Mouse (Mus musculus): ENCODE measurements around the gene Irak2.
A peak's percentile ranks its signal among the peaks of the same experiment; 100 is the strongest.
"Not testable (repeated sequence)": the region's sequence is repeated elsewhere in the genome, so short reads cannot be mapped to it uniquely, and the experiment has no call there.

The Irak2 gene

GRCm38 (mm10) chr6:113667611-113668122 lies 29.4 kb downstream of the Irak2 start:
- DNase-seq (ENCODE audit: low read depth, low spot score), result peak; percentile 9

GRCm38 (mm10) chr6:113668287-113669154 lies 30.3 kb downstream of the Irak2 start:
- peak; percentile 14 for DNase-seq (ENCODE audit: low read depth, low spot score)

DNA sequence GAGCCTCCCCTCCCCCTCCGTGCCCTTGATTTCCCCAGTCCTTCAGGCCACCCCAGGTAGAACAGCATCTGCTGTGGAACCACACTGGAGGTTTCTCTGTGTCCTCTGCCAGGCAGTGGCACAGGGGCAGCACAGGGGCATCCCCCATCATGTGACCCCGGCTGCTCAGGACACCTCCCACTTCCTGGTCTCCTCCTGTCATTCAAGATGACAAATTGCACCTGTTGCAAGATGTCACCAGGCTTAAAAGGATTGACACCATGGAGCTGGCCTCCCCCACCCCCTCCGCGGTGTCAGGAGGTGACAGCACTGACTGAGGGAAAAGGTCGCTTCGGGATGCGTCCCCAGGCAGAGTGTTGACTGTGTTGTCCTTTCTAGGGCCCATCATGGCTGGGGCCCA lies 31.6 kb downstream of the Irak2 start:
- DNase-seq (ENCODE audit: low read depth, low spot score), result no peak

- not testable (repeated sequence) for DNase-seq (ENCODE audit: low read depth, low spot score)
These were observed 33.8 kb downstream of the Irak2 start for GRCm38 (mm10) chr6:113672029-113672428.

- no peak for DNase-seq (ENCODE audit: low read depth, low spot score)
These were observed 34.7 kb downstream of the Irak2 start for GRCm38 (mm10) chr6:113672989-113673388.

GRCm38 (mm10) chr6:113675234-113675633 lies 37.0 kb downstream of the Irak2 start:
- peak; percentile 92 for DNase-seq (ENCODE audit: low read depth, low spot score)

GRCm38 (mm10) chr6:113675991-113676390 lies 37.7 kb downstream of the Irak2 start:
- no peak for DNase-seq (ENCODE audit: low read depth, low spot score)

DNA sequence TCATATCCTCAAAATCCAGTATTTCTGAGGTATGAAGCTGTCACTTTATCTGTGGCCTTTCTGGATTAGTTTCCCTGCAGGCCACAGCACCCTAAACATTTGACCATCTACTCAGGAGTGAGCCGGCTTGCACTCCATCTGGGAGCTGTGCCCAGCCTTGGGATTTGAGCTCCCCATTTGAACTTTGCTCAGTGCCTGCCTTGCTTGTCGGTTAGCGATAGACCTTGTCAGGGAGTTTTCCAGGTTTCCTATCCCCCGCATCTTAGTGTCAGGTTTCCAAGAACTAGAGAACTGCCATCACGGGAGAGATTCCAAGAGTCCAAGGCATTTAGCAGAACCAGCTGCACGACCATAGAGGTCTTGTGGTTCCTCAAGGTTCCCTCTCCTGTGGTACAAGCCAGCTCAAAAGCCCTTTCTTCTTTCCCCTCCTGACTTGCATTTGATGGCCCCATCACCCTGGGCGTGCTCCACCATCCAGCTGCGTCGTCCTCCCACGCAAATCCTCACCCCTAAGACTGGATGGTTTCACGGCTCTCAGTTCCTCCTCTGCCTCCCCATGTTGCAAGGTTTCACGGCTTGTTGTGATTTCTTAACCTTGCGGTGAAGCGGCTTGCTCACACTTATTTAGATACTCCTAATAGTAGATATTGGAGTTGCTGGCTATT lies 38.9 kb downstream of the Irak2 start:
- peak; percentile 39 for DNase-seq (ENCODE audit: low read depth, low spot score)

DNA sequence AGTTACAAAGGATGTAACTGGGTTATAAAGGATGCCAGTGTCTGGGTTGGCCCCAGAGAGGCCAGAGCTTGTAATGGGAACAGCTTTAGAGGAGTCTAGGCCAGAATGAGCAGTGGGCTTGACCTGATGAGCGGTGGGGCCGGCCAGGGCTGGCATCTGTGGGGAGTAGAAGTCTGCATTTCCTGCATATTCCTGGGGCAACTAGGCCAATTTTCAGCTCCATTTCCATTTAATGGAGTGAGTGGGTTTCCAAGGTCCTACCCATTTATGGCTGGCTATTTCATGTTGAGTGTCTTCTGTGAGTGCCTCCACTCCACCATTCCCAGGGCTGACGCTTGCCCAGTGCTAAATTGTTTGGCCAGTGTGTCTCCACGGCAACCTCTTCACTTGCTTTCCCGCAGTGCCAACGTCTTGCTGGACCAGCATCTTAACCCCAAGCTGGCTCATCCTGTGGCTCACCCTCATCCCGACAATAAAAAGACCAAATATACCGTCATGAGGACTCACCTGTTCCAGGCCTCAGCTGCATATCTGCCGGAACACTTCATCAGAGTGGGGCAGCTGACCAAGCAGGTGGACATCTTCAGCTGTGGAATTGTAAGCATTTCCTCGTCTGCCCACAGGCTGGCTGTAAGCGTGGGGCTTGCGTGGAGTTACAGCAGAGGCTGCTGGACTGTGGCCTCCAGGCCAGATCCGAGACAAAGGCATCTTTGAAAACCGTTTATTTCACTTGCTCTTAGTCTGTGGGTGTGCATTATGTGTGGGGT lies 40.2 kb downstream of the Irak2 start:
- DNase-seq (ENCODE audit: low read depth, low spot score), result no peak

GRCm38 (mm10) chr6:113679993-113680566 lies 41.8 kb downstream of the Irak2 start:
- DNase-seq (ENCODE audit: low read depth, low spot score), result no peak

DNA sequence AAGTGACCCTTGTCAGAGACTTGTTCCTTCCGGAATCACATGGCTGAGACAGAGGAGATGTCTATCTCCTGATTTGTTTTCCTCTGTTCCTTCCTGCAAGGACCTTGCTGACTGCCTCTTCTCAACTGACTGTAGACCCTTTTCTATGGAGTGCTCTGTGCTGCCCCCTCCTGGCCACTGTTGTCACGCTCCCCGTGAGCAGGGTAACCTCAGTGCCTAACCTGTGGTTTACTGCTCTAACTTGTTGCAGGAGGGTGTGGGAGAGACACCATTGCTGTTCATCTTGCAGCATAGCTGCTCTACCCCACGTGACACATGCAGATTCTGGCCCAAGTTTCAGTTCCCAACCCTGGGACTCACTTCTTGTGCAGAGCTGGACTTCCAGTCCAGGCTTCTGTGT lies 43.0 kb downstream of the Irak2 start:
- DNase-seq (ENCODE audit: low read depth, low spot score), result peak; percentile 89

DNA sequence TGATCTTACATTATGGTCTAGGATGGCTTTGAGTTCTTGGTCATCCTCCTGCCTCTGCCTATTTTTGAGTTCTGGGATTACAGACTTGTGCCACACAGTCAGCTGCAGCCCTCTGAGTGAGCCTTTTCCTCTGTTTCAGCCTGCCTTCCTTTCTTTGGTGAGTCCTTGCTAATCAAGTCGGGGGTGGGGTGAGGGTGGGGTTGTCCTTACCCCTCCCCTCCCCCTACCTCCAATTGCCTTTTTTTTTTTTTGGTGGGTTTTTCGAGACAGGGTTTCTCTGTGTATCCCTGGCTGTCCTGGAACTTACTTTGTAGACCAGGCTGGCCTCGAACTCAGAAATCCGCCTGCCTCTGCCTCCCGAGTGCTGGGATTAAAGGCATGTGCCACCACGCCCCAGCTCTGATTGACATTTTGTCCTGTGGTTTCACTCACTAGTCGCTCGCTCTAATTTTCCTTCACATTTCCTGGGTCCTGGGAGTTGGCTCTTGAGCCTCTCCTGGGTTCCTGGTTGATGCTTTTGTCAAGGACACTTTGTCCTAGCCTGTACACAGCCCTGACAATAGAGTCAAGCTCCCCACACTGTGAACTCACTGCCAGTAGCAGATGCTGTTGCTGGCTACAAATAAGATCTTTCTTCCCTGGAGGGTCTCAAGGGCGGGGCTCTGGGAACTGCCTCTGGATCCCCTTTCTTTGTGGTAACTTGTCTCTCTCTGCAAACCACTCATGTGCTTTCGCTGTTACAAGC lies 45.0 kb downstream of the Irak2 start:
- DNase-seq (ENCODE audit: low read depth, low spot score), result no peak

GRCm38 (mm10) chr6:113686551-113687125 lies 48.4 kb downstream of the Irak2 start:
- no peak for DNase-seq (ENCODE audit: low read depth, low spot score)

DNA sequence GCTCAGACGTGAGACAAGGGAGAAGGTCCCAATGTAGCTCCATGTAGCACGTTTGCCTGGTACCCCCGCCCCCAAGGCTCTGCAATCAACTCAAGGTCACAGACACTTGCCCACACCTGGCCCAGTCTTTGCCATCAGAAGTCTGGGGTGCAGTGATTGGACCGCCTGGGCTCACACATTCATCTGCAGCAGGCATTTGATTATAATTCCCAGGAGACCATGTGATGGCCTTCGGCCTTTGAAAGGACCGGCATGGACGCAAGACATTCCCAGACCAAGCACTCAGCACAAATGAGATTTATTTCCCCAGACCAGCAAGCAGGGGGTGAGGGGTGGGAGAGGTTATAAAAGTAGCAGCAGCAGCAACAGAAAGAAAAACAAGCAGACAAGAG lies 51.7 kb downstream of the Irak2 start:
- peak; percentile 88 for DNase-seq (ENCODE audit: low read depth, low spot score)

DNA sequence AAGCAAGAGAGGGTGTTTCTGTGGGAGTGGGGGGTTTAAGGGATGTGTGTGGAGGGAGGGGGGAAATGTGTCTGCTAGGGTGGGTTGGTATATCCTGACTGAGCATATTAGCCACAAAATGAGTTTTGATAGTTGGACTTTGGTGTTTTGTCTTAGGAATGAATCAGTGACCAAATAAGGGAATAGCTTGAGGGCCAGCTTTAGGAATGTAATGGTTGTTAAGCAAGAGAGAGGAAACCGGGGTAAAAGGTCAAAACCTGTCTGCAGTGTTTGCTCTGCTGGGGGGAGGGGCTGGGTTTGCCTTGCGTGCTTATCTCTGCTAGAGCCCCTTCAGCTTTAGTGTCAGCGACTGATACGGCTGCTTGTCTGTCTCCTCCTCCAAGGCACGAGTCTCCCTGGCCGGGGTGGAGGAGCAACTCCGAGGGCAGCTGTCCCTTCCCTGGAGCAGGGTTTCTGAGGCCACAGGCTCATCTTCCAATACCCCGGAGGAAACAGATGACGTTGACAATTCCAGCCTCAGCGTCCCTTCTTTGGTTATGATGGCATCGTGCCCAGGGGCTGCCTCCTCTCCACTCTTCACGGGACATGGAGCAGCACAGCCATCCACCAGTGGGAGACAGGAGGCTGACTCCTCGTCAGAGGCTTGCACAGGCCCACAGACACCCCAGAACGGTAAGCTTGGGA lies 52.3 kb downstream of the Irak2 start:
- DNase-seq (ENCODE audit: low read depth, low spot score), result peak; percentile 99

GRCm38 (mm10) chr6:113691084-113691462 lies 52.8 kb downstream of the Irak2 start:
- DNase-seq (ENCODE audit: low read depth, low spot score), result no peak

DNA sequence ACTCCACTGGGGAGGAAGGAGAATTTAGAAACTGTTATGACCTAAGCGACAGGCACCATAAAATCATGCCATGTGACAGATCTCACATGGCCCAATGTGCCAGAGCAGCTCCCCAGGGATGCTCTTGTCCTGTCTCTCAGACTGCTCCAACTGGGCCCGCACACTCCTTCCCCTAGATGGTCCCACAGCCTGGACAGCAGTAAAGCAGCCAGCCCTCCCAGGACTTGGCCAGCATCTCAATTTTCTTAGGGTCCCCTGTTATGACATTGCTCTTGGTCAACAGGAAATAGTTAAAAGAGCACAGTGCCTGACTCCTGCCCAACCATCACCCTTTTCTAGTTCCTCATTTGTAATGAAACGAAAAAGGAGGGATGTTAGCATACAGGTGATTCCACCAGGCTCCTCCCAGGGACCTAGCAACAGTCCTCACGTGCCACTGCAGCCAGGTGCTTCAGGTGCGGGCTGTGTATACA lies 54.4 kb downstream of the Irak2 start:
- no peak for DNase-seq (ENCODE audit: low read depth, low spot score)

GRCm38 (mm10) chr6:113693377-113693776 lies 55.1 kb downstream of the Irak2 start:
- peak; percentile 55 for DNase-seq (ENCODE audit: low read depth, low spot score)

DNA sequence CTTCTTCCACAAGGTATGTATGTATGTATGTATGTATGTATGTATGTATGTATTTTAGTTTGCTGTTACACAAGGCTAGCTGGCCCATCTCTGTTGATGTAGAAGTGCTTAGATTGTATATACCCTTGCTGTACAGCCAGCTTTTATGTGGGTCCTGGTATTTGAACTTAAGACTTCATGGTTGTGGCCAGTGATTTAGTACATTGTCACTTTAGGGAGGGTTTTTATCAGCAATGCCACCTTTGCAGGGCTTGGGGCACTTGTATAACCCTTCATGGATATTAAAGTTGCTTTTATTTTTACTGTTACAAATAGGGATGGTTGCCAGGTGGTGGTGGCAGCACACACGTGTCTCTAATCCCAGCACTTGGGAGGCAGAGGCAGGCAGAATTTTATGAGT lies 56.9 kb downstream of the Irak2 start:
- peak; percentile 20 for DNase-seq (ENCODE audit: low read depth, low spot score)
